Mouse (Mus musculus): Measurements from ENCODE around the gene Iapp.

GRCm38 (mm10) chr6:142326598-142326997 lies 28.4 kb downstream of the Iapp start:
- TF ChIP-seq CTCF (IDR thresholded peaks at IDR 0.05; ENCODE audit: control insufficient read depth, insufficient read depth, insufficient read length) (no peak), CEBPB (IDR thresholded peaks at IDR 0.05; ENCODE audit: low read depth) (no peak), MAX (IDR thresholded peaks at IDR 0.05) (no peak)

Data from C2C12 (cell line).